Mouse (Mus musculus) left cerebral cortex, postnatal 4 days (tissue): ENCODE data around the gene Prss2. TPM values are rescaled to one million over a fixed set of nuclear protein-coding genes. Genes with fewer than 3 reads are reported as not detected.
"Not testable (repeated sequence)": the region's sequence is repeated elsewhere in the genome, so short reads cannot be mapped to it uniquely, and the experiment has no call there.

ENCODE experiments used
- DNase-seq: peaks from one replicate; pipeline ENCODE4 v3.0.0-alpha.2; 2022
- intact Hi-C: fragments of 180-260 bp; cut with DNase I; formaldehyde crosslinking; loops from one replicate; pipeline ENCODE4 v1.15.1; 2025
- total RNA-seq, 2 experiments: library from RNA; stranded (reverse); gene quantifications; 2 replicates each; pipeline ENCODE4 v1.2.3; 2021

The Prss2 gene
- total RNA-seq, 2 experiments from 2014 or later: not detected

DNA sequence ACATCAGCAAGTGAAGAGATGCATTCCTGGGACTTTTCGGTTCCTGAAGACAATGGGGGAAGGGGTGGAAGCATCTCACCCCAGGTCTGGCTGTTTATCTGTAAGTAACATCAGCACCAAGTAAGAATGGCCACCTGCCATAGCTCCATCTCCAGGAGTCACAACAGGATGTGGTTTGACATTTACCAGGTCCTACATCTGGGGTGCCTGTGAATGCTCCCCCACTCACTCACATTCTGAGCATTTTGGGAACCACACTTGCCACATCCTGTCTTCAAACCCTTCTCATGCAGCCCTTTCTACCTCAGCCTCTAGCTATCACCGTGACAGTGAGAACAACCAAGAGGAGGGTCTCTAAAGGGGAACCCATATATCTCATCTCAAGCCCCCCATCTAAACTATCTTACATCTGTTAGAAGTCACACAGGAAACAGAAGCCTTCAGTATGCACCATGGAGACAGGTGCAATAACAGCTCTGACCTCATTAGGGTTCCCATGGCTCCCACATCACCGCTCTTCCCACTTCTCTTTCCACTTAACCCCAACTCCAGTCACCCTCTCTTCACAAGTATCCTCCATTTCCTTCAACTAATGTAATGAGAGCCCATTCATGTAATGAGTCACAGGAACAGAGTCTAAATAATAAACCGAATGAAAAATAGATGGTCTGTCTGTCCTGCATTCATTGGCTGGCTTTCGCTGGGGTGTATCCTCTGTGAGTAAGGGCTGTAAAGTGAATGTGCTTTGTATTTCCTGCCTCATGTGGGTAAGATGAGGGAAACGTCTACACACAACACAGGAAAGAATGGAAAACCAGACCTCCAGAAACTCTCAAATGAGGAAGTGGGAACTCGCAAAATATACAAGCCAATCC lies 32.9 kb downstream of the Prss2 start:
- intact Hi-C loops: loop anchor here (5.0 kb wide), 1 partner anchor 292 kb away; no protein-coding TSS in a partner anchor

DNA sequence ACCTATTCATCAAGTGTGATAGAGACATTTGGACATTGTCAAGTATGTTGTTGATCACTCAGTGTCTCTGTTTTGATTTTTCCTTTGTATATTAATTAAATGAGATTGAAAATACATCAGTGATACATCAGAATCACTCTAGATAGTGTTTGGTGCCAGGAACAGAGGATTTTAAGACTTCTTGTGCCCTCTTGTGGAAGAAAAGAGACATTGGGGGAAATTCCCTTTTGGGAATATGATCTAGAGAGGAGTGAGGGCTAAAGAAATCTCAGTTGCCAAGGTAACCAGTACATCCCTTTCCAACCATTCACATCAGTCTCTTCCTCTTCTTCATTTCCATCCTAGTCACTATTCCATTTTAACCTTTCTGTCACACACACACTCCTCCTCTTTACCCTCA lies 34.8 kb downstream of the Prss2 start:
- no peak for DNase-seq
- intact Hi-C loops: no loop called here

More for the DNA sequence above, 32.9 kb downstream of the Prss2 start:
- no peak for DNase-seq

GRCm38 (mm10) chr6:41557468-41557867 lies 35.9 kb downstream of the Prss2 start:
- intact Hi-C loops: no loop called here
- DNase-seq: no peak

DNA sequence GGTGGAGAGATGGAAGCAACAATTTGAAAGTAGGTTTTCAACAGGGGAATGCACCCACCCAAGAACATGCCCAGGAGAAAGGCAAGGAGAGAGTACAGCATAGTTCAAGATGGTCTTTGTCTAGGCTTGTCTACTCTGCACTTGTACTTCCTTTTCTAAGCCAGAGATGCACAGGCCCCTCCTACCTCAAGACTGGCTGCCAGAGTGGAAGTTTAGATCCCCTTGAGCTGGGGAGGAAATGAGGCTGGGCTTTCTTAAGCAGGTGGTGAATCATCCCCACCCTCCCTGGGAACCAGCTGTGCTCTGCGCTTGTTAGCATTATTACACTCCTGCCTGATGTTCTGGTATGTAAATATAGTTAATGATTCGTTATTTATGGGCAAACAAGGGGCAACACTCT lies 36.7 kb downstream of the Prss2 start:
- DNase-seq: no peak
- intact Hi-C loops: no loop called here

DNA sequence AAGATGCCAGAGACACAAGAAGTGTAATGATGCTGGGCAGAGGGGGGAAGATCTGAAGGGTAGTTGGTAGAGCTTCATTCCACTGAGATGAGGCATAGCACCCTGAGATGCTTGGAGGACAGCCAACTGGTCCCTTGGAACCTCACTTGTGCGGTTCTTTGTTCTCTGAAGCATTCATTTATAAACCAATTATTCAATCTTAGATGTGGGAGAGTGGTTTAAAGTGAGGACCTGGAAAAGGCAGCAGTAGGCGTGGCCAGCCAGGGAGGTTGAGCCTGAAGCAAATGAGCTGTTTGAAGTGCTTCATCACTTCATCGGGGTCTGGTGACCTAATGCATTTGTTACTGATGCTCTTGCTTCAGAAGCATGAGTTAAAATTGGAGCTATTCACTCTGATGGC lies 37.7 kb downstream of the Prss2 start:
- DNase-seq: no peak
- intact Hi-C loops: no loop called here

DNA sequence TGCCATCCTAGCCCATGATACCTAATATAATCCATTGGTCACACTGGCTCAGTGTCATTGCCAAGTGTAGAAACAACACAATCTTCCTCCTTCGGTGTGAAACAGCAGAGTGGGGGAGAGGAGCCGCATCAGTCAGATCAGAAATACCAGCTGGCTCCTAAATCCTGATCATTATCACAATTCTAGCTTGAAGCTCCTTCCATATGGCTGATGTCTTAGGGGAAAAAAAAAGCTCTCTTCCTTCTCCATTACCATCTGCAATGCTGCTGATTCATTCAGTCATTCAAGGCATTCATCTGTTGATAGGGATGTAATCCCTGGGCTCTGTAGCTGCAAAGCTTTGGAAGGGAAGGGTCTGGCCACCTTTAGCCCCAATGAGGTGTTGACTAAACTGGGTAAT lies 38.7 kb downstream of the Prss2 start:
- DNase-seq: no peak
- intact Hi-C loops: no loop called here

DNA sequence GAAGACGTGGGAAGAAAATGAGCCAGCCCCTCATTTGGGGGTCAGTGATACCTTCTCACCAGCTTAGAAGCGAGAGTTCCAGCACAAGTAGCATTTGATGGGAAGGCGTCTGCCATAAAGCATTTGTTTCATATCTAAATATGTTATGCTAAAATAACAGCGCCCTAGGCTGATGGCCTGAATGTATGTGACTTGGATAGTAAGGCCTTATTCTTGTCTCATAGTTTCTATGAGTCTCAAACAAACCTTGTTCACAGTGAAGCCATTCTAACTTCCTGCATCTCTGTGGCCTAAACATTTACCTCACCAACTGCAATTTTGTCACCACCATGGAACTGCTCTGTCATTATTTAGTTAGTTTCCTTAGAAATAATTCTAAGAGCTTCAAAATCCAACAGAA lies 41.0 kb downstream of the Prss2 start:
- DNase-seq: no peak
- intact Hi-C loops: no loop called here

- intact Hi-C loops, DNase-seq: not testable (repeated sequence)
Measured at GRCm38 (mm10) chr6:41563104-41563951, 41.7 kb downstream of the Prss2 start.

- no peak for DNase-seq
- intact Hi-C loops: no loop called here
Measured at GRCm38 (mm10) chr6:41565261-41565660, 43.7 kb downstream of the Prss2 start.

GRCm38 (mm10) chr6:41566965-41567364 lies 45.4 kb downstream of the Prss2 start:
- DNase-seq: no peak
- intact Hi-C loops: no loop called here

DNA sequence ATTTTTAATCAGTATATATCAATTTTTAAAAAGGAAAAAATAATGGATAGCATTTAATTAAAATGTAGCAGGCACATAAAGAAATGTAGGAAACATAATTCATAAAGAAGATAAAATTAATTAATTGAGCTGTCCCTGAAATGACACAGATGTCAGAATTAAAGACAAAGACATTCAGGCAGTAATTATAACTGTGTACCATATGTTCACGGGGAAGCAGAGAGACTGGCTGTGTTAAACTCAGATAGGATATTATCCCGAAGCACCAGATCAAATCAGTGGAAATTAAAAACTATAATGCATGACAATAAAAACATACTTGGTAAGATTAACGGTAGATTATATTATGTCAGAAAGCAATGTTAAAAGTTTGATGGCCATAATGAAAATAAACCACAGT lies 47.5 kb downstream of the Prss2 start:
- intact Hi-C loops: no loop called here
- DNase-seq: no peak

Other genes with a start within 250 kb of the Prss2 start
- gene Try4, start 219.5 kb upstream of the Prss2 start, total RNA-seq: not detected
- under 1 TPM in 1 of 2 experiments, not detected in 1; 0.46 TPM for gene Try5, start 204.9 kb upstream of the Prss2 start, total RNA-seq
- gene Try10, start 167.7 kb upstream of the Prss2 start, total RNA-seq: not detected
- gene Prss3, start 144.1 kb upstream of the Prss2 start, total RNA-seq: not detected
- not detected for gene Gm5771, start 129.4 kb upstream of the Prss2 start, total RNA-seq
- not detected for gene Gm10334, start 75.6 kb upstream of the Prss2 start, total RNA-seq
- gene Prss1, start 62.9 kb upstream of the Prss2 start, total RNA-seq: not detected
- 100 to 1,000 TPM; 165 to 178 TPM for gene Ephb6, start 83.7 kb downstream of the Prss2 start, total RNA-seq
- under 1 TPM in 1 of 2 experiments, not detected in 1; 0.20 TPM for gene Trpv6, start 114.6 kb downstream of the Prss2 start, total RNA-seq
- gene Trpv5, start 159.0 kb downstream of the Prss2 start, total RNA-seq: not detected
- not detected for gene Llcfc1, start 162.6 kb downstream of the Prss2 start, total RNA-seq
- gene Kel, start 182.6 kb downstream of the Prss2 start, total RNA-seq: not detected